Mouse (Mus musculus) bone marrow macrophage, adult 2 months (primary cell): Measurements from ENCODE around the gene Aatf.

Experiments used
- CTCF ChIP-seq: IDR thresholded peaks from 2 replicates; pipeline ENCODE4 v1.5.1; 2012; ENCODE audit warnings: low read depth, mild to moderate bottlenecking, low read length, moderate library complexity
- POLR2A ChIP-seq: IDR thresholded peaks from 2 replicates; pipeline ENCODE4 v1.6.1; 2012; ENCODE audit warnings: mild to moderate bottlenecking, low read depth, low read length, borderline replicate concordance

- no peak for TF ChIP-seq CTCF
- TF ChIP-seq POLR2A, result no peak
These were observed 102.3 kb downstream of the Aatf start for GRCm38 (mm10) chr11:84410879-84411641.
